Mouse (Mus musculus): ENCODE results near the gene Sohlh1.

GRCm38 (mm10) chr2:25888144-25888543 lies 41.1 kb upstream of the Sohlh1 start:
- TF ChIP-seq CTCF (IDR thresholded peaks at IDR 0.05; ENCODE audit: control insufficient read depth, insufficient read depth, insufficient read length) (no peak), MYOD1 (IDR thresholded peaks at IDR 0.05; ENCODE audit: control insufficient read depth, insufficient read length, low read depth) (no peak), MAX (IDR thresholded peaks at IDR 0.05) (no peak), USF1 (IDR thresholded peaks at IDR 0.05; ENCODE audit: low read depth) (no peak), CEBPB (IDR thresholded peaks at IDR 0.05; ENCODE audit: low read depth) (no peak)

Measured in C2C12 (cell line).